Mouse (Mus musculus) heart, embryonic 10.5 days (tissue): ENCODE measurements at regions not wholly inside any gene's neighbourhood (a gene's known extent, or its start where the extent isn't known, plus 50 kb on each side); places are given as distances from the start of the nearest gene placed in this dataset.
"Not testable (repeated sequence)": the region's sequence is repeated elsewhere in the genome, so short reads cannot be mapped to it uniquely, and the experiment has no call there.

ENCODE experiments used
- DNase-seq: peaks from one replicate; pipeline ENCODE4 v3.0.0-alpha.2; 2017; ENCODE audit warnings: low spot score
- H3K27ac ChIP-seq: fragments of 300-500 bp; sonication (generic); 2 replicates; pipeline ENCODE4 v1.5.1; 2016; ENCODE audit warnings: mild to moderate bottlenecking
- H3K27me3 ChIP-seq: fragments of 300-500 bp; sonication (generic); 2 replicates; pipeline ENCODE4 v1.6.1; 2016; ENCODE audit warnings: mild to moderate bottlenecking; ENCODE audit not compliant: poor library complexity, insufficient read depth, severe bottlenecking
- H3K36me3 ChIP-seq: fragments of 300-500 bp; sonication (generic); 2 replicates; pipeline ENCODE4 v1.6.1; 2016; ENCODE audit warnings: mild to moderate bottlenecking, moderate library complexity
- H3K4me1 ChIP-seq: fragments of 300-500 bp; sonication (generic); 2 replicates; pipeline ENCODE4 v1.6.1; 2016; ENCODE audit warnings: mild to moderate bottlenecking
- H3K4me3 ChIP-seq: fragments of 300-500 bp; sonication (generic); 2 replicates; pipeline ENCODE4 v1.5.1; 2016; ENCODE audit warnings: mild to moderate bottlenecking, moderate library complexity
- H3K9me3 ChIP-seq: fragments of 300-500 bp; sonication (generic); 2 replicates; pipeline ENCODE4 v1.6.1; 2016; ENCODE audit warnings: mild to moderate bottlenecking, moderate library complexity
- WGBS: fragments of 180-500 bp; shearing (Covaris S2); methylation state at CpG from one replicate; pipeline ENCODE4 v1.1.7; 2016; 5-methylcytosine and 5-hydroxymethylcytosine counted together

DNA sequence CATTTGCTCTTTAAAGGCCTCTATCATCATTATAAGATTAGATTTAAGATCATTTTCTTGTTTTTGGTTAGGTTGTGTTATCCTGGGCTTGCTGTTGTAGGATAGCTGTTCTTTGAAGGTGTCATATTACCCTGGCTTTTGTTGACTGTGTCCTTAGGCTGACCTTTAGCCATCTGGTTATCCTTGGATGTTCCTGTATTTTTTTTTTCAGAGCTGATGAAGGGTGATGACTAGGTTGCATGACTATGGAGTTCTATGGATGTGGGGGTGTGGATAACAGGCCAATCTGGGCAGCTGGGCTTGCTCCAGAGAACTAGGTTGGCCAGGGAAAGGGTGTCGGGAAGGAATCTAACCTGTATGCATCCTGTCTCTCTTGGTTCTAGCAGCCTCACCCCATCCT lies 74.2 kb downstream of the Dmrta1 start:
- no peaks in the 10 kb centered on the region for H3K4me1 ChIP-seq
- 72% methylated on average over 1 of the region's 1 CpGs for WGBS
- no peaks in the 10 kb centered on the region for H3K9me3 ChIP-seq
- H3K27me3 ChIP-seq: no peaks in the 10 kb centered on the region
- no peaks in the 10 kb centered on the region for H3K36me3 ChIP-seq
- H3K27ac ChIP-seq: no peak overlapping the region
- H3K4me3 ChIP-seq: no peak overlapping the region
- DNase-seq: no peak

DNA sequence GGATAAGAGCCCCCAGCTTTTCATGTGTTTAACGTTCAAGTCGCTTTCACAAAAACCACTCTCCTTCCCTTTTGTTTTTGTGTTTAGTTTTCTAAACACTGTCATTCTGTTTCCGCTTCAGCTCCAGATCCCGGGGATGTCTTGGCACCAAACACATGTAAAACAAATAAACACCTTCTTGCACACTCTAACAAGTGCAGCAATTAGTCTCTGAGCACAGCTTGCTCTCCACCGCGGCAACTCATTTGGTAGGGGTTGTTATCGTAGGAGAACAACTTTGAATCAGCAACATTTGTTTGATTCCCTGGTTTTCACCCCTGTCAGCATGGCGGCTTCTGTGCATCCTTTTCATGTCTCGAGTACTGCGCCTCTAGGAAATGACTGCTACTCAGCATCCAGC lies 97.0 kb downstream of the Dmrta1 start:
- no peaks in the 10 kb centered on the region for H3K27me3 ChIP-seq
- no peaks in the 10 kb centered on the region for H3K36me3 ChIP-seq
- H3K9me3 ChIP-seq: no peaks in the 10 kb centered on the region
- 64% methylated on average over 10 of the region's 10 CpGs for WGBS
- H3K27ac ChIP-seq: no peak overlapping the region
- no peak overlapping the region for H3K4me3 ChIP-seq
- no peak for DNase-seq
- no peaks in the 10 kb centered on the region for H3K4me1 ChIP-seq

DNA sequence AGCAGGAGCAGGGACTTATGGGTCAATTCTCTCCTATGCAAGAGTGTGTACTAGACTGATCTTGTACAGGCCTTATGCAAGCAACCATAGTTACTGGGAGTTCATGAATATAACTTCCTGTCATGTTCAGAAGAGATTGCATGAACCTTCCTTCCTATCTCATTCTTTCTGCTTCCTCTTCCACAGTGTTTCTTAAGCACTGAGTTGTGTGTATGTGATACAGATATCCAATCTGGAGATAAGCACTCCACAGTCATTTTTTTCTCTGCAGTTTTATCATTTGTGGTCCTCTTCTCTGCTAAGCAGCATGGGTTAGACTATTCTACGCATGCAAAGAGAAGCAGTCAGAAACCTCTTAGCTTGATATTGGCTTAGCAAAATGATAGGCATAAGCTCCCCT lies 102.3 kb downstream of the Dmrta1 start:
- DNase-seq: no peak
- no peaks in the 10 kb centered on the region for H3K4me1 ChIP-seq
- H3K36me3 ChIP-seq: no peaks in the 10 kb centered on the region
- H3K4me3 ChIP-seq: no peak overlapping the region
- H3K9me3 ChIP-seq: no peaks in the 10 kb centered on the region
- WGBS: 86% methylated on average over 1 of the region's 1 CpGs
- H3K27me3 ChIP-seq: no peaks in the 10 kb centered on the region
- no peak overlapping the region for H3K27ac ChIP-seq

DNA sequence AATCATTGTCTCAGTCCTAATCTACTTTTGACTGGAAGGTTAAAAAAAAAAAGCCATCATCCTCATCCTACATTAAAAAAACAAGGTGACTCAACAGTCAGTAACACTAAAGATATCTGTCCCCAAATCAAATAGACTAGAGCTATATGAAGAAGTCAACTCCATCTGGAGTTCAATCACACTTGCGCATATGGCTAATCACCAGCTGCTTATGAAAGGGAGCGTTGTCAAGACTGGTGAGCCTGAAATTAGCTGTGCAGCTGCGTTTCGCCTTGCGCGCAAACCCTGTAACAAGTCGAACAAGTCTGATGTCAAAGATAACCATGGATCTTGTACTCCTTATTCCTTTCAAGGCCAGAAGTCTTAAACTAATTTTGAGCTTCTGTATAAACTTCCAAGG lies 137.6 kb downstream of the Dmrta1 start:
- no peaks in the 10 kb centered on the region for H3K27me3 ChIP-seq
- H3K4me1 ChIP-seq: no peaks in the 10 kb centered on the region
- H3K27ac ChIP-seq: no peak overlapping the region
- no peaks in the 10 kb centered on the region for H3K9me3 ChIP-seq
- H3K36me3 ChIP-seq: no peaks in the 10 kb centered on the region
- no peak overlapping the region for H3K4me3 ChIP-seq
- no peak for DNase-seq
- WGBS: 87% methylated on average over 7 of the region's 7 CpGs

DNA sequence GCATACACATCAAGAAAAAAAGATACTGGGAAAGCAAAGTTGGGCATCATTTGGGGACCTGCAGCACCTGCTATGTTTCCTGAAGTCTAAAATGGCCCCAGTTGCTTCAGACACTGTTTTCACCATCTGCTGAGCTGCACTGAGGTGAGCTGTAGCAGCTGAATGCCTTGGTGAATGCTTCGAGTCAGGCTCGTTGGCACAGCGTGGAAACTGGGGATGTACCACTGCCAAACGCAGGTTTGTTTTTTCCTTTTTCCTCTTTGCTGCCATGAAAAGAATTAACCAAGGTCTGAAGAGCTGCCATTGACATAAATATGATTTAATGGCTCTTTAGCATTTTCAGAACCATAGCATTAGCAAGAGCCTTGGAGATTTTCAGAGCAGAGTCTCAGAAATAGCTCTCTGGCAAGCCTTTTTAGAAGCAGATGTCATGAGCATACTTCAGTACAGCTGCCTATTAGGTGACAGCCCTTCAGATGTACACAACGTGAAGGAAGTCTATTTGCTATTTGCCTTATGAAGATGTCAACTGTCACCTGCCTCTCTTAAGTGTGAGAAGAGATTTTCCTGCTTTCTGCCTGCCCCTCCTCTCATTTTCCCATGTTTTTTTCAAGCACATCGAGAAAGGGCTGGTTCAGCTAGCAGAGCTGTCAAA lies 155.4 kb downstream of the Dmrta1 start:
- Histone ChIP-seq H3K9me3 (no peaks in the 10 kb centered on the region), H3K27me3 (no peaks in the 10 kb centered on the region), H3K36me3 (no peaks in the 10 kb centered on the region), H3K4me1 (no peaks in the 10 kb centered on the region), H3K27ac (no peak overlapping the region), H3K4me3 (no peak overlapping the region)
- WGBS: 69% methylated on average over 6 of the region's 6 CpGs
- no peak for DNase-seq

DNA sequence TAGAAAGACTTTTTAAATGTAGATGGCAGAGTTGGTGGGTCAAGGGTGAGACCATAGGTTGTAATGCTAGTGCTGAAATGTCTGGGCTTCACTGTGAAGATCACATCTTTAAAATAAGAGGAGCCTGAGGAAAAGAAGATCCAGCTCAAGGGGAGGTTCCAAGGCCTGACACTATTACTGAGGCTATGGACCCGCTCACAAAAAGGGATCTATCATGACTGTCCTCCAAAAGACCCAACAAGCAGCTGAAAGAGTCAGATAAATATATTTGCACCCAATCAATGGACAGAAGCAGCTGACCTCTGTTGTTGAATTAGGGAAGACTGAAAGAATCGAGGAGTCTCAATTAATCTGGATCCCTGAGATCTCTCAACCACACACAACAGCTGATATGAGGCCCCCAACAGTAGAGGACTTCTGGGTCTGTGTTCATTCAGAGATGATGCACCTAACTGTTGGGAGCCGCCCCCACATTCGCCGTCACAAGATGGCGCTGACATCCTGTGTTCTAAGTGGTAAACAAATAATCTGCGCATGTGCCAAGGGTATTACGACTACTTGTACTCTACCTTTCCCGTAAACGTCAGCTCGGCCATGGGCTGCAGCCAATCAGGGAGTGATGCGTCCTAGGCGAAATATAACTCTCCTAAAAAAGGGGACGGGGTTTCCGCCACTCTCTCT lies 196.3 kb downstream of the Dmrta1 start:
- H3K4me1 ChIP-seq, H3K9me3 ChIP-seq, DNase-seq, H3K4me3 ChIP-seq, H3K27me3 ChIP-seq, H3K36me3 ChIP-seq, H3K27ac ChIP-seq: not testable (repeated sequence)
- 28% methylated on average over 10 of the region's 15 CpGs for WGBS

DNA sequence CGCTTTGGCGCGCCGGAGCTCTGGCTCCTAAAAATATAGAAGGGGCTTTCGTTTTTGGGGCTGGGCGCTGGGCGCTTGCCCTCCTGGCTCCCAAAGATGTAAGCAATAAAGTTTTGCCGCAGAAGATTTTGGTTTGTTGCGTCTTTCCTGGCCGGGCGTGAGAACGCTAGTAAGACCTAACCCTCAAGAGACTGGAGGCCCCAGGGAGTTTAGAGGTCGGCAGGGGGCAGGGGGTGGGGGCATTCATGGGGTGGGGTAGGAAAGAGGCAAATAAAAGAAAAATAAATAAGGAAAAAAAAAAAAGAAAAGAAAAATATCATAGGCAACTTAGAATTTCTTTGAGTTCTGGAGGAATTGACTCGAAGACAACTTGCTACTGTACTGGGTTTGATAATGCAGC lies 196.9 kb downstream of the Dmrta1 start:
- H3K36me3 ChIP-seq, H3K27ac ChIP-seq, H3K4me1 ChIP-seq, DNase-seq, H3K27me3 ChIP-seq, H3K9me3 ChIP-seq: not testable (repeated sequence)
- H3K4me3 ChIP-seq: peak overlapping the region; percentile 50
- WGBS: 20% methylated on average over 8 of the region's 14 CpGs

DNA sequence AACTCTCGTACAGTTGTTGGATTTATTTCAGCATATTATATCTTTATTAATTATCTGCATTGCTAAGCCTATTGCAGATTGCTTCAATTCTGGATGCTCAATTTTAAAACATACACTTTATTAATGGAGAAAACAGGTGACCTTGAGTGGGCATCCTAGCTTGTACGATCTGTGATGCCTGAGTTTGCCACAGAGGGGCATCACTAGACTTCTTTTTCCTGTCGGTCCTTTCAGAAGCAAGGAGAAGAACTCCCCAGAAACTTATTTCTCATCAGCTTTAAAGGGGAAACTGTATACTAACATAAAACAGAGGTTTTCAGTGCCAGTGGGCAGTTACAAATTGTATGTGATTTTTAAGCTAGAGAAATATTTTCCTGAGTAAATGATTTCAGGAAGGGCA lies 201.8 kb downstream of the Dmrta1 start:
- WGBS: 52% methylated on average over 3 of the region's 3 CpGs
- Histone ChIP-seq H3K4me1 (no peaks in the 10 kb centered on the region), H3K4me3 (no peak overlapping the region), H3K27ac (no peak overlapping the region), H3K27me3 (no peaks in the 10 kb centered on the region), H3K9me3 (no peaks in the 10 kb centered on the region), H3K36me3 (no peaks in the 10 kb centered on the region)
- no peak for DNase-seq

DNA sequence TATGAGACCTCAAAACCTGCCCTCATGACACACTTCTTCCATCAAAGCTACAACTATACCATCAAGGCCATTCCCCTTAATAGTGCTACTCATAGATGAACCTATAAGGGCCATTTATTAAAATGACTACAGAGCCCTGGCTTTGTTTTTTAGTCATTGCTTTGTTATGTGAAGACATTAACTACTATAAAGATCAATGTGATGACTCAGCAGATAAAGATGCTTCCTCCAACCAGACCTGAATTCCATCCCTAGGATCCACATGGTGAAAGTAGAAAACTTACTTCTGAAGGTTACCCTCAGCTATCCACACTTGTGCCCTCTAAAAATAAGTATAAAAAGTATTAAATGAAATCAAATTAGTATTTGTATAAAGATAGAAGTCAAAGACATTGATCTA lies 230.4 kb downstream of the Dmrta1 start:
- Histone ChIP-seq H3K27ac (no peak overlapping the region), H3K9me3 (no peaks in the 10 kb centered on the region), H3K27me3 (no peaks in the 10 kb centered on the region), H3K4me3 (no peak overlapping the region), H3K4me1 (no peaks in the 10 kb centered on the region), H3K36me3 (no peaks in the 10 kb centered on the region)
- DNase-seq: no peak

DNA sequence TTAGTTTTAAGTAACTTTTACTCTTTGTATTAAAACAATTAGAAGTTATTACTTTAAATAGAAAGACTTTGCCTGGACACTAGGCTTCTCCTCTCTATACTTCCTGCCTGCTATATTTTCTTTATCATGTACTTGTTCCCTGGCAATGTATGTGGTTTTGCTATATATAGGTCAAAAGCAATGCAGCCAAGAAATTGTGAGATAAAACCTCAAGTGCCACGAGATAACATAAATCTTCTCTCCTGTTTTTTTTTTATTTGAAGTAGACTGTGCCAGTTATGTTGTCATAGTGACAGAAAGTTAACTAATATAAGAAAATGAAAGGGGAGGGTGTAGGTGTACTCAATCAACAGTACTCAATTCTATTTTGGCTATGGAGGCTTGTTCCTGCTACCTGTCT lies 258.4 kb downstream of the Dmrta1 start:
- H3K36me3 ChIP-seq: no peaks in the 10 kb centered on the region
- H3K27ac ChIP-seq: no peak overlapping the region
- WGBS: 41% methylated on average over 1 of the region's 1 CpGs

DNA sequence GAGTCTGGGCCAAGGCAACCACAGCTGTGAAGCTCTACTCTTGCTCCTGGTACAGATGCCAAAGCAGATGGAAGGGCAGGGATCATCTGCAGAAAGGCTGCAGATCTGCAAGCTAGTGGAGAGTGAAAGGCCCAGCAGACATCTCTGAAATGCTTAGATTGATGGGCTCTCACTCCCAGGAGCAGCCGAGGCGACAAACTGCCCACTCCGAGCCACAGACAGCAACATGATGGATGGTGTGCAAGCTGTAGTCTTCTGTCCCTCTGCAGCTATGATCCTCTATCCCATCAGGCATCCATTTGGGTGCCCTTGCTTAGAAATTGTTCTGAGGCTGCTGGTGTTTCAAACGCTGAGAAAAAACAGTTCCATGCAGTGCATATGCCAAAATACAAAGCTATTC lies 262.1 kb downstream of the Dmrta1 start:
- no peak overlapping the region for H3K4me3 ChIP-seq
- DNase-seq: no peak
- no peaks in the 10 kb centered on the region for H3K27me3 ChIP-seq
- WGBS: 37% methylated on average over 4 of the region's 4 CpGs
- H3K9me3 ChIP-seq: no peaks in the 10 kb centered on the region
- H3K4me1 ChIP-seq: no peaks in the 10 kb centered on the region
- H3K36me3 ChIP-seq: no peaks in the 10 kb centered on the region
- H3K27ac ChIP-seq: no peak overlapping the region

More for the DNA sequence above, 258.4 kb downstream of the Dmrta1 start:
- H3K9me3 ChIP-seq: no peaks in the 10 kb centered on the region
- H3K27me3 ChIP-seq: no peaks in the 10 kb centered on the region
- no peaks in the 10 kb centered on the region for H3K4me1 ChIP-seq
- no peak for DNase-seq
- H3K4me3 ChIP-seq: no peak overlapping the region

DNA sequence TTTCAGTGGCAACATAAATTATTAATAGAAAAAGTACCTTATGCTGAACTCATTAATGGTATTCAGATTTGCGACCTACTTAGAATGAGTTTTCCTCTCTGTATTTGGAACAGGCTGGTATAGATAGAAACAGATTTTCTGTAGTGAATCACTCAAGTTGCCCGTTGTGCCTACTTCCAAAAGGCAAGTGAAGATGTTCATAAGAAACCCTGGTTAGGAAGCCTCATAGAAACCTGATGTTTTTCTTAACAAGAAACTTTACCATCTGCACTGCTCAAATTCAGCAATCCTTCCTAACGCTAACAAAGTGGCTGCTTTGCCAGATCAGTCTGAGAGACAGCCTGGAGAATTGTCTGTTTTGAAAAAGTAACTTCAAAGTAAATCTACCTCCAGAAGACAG lies 242.5 kb upstream of the Zfp352 start:
- no peak for DNase-seq
- Histone ChIP-seq H3K27me3 (no peaks in the 10 kb centered on the region), H3K36me3 (no peaks in the 10 kb centered on the region), H3K4me1 (no peaks in the 10 kb centered on the region), H3K4me3 (no peak overlapping the region), H3K27ac (no peak overlapping the region), H3K9me3 (no peaks in the 10 kb centered on the region)
- WGBS: 84% methylated on average over 3 of the region's 3 CpGs

DNA sequence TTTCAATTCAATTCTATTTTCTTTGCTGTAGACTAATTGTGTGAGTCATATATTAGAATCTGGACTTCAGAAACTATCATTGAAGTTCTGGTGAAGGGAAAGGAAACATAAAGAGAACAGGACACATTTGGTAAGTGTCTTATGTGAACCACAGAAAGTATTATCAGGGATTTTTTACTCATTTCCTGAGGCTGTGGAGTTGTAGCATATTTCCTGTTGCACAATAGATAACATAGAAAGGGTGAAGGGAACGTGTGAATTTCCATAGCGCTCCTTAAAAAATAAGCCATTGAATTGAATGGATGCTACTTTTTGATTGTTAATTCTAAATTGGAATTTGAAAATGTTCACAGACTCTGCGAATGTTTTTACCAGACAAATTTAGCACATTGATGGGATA lies 215.2 kb upstream of the Zfp352 start:
- Histone ChIP-seq H3K4me1 (no peaks in the 10 kb centered on the region), H3K9me3 (no peaks in the 10 kb centered on the region), H3K27me3 (no peaks in the 10 kb centered on the region), H3K4me3 (no peak overlapping the region), H3K27ac (no peak overlapping the region), H3K36me3 (no peaks in the 10 kb centered on the region)
- WGBS: 74% methylated on average over 3 of the region's 3 CpGs
- no peak for DNase-seq

DNA sequence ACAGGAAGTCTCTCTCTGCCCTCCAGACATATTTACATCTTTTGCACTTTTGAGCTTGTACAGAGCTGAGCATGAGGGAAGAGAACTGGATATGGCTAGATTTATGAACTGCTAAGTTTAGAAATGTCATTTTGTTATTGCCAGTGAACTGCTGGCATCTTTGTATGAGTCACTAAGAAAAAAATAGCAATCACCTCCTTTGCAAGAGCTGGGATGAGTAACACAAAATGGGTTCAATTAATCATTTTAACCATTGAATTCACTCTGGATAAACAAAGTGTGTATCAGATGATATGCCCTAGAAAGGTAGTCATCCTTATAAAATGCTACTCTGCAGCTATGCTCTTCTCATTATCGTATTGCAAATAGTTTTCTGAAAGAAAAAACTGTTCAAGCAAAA lies 214.7 kb upstream of the Zfp352 start:
- WGBS: 87% methylated on average over 1 of the region's 1 CpGs
- Histone ChIP-seq H3K9me3 (no peaks in the 10 kb centered on the region), H3K27ac (no peak overlapping the region), H3K4me3 (no peak overlapping the region), H3K36me3 (no peaks in the 10 kb centered on the region), H3K4me1 (no peaks in the 10 kb centered on the region), H3K27me3 (no peaks in the 10 kb centered on the region)
- no peak for DNase-seq
